Mouse (Mus musculus) heart, postnatal 0 days (tissue): ENCODE results near the gene Pole.

Experiments used
- CTCF ChIP-seq: IDR thresholded peaks from 2 replicates; pipeline ENCODE4 v1.5.1; 2016; ENCODE audit warnings: antibody characterized with exemption, control low read depth, low read depth
- EP300 ChIP-seq: IDR thresholded peaks from 2 replicates; pipeline ENCODE4 v1.6.1; 2016; ENCODE audit warnings: antibody characterized with exemption, low read depth

DNA sequence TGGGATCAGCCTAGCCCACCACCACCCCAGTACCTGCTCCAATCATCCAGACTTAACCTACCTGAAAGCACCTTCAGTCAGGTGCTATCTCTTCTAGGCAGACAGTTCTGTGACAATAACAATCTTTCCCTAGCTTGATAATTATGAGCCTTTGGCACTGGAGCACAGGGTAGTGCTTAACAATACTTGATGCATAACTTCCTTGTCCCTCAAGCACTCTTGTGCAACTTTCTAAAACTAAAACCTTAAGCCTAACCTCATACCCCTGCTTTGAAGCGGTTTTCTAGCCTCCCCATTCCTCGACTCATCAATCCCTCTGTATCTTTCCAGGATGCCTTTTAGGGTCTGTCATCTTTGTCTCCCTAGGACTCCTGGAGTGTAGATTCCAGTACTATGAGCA, 11.3 kb upstream of the Pole start:
- TF ChIP-seq CTCF: no peak
- no peak for TF ChIP-seq EP300
